Comparison of ENCODE assay signal across 12 mouse cellular contexts in genomic region chr8:78549971-78550751, GRCm38 (mm10). TPM values are rescaled to one million over a fixed set of nuclear protein-coding genes. Genes with fewer than 3 reads are reported as not detected.
DNase-seq lines count a peak whose midpoint lies in the region; ATAC-seq and TF ChIP-seq lines count a peak whose summit lies in the region.
"Had no signal": no experiment of that assay in that cellular context is flagged by ENCODE, and none has a peak within 500 bp of the region (broad histone marks: within the 10 kb centered on the region; RNA-seq: fewer than 3 reads in every experiment).

No protein-coding gene starts in this region.

- no peak for DNase-seq in heart, postnatal 0 days (ENCODE audit: low spot score)
- no peak for DNase-seq in midbrain, embryonic 11.5 days (ENCODE audit: low spot score, missing footprints)
- peak; percentile 35 for DNase-seq in retina, postnatal 7 days (ENCODE audit: low read depth, low spot score)
- DNase-seq in kidney, adult 8-10 months = no peak
- no peak for DNase-seq in lung, postnatal 14 days
- DNase-seq: adrenal gland, adult 2 months; lung, adult 2 months; thymus, postnatal 4 days had no signal

- no peak overlapping the region for H3K4me3 ChIP-seq in heart, postnatal 0 days (ENCODE audit: low read depth, low read length)
- no peak overlapping the region for H3K4me3 ChIP-seq in heart, embryonic 12.5 days
- H3K4me3 ChIP-seq in hindbrain, embryonic 12.5 days = no peak overlapping the region
- H3K4me3 ChIP-seq in midbrain, embryonic 11.5 days (ENCODE audit: low read depth, low read length) = no peak overlapping the region
- H3K4me3 ChIP-seq: limb, embryonic 15.5 days had no signal

- no peak overlapping the region for H3K4me2 ChIP-seq in heart, postnatal 0 days (ENCODE audit: low read depth, low read length)
- H3K4me2 ChIP-seq in heart, embryonic 12.5 days = no peak overlapping the region
- H3K4me2 ChIP-seq in hindbrain, embryonic 12.5 days (replicated peaks) = no peak overlapping the region
- no peak overlapping the region for H3K4me2 ChIP-seq in midbrain, embryonic 11.5 days
- H3K4me2 ChIP-seq: limb, embryonic 15.5 days had no signal

- TF ChIP-seq EP300 in heart, postnatal 0 days (IDR thresholded peaks at IDR 0.05; ENCODE audit: low read depth) = no peak

- H3K27me3 ChIP-seq in heart, postnatal 0 days (ENCODE audit: control insufficient read depth, insufficient read depth, low read length) = no peaks in the 10 kb centered on the region
- no peaks in the 10 kb centered on the region for H3K27me3 ChIP-seq in heart, embryonic 12.5 days (replicated peaks)
- no peaks in the 10 kb centered on the region for H3K27me3 ChIP-seq in hindbrain, embryonic 12.5 days
- no peaks in the 10 kb centered on the region for H3K27me3 ChIP-seq in midbrain, embryonic 11.5 days (ENCODE audit: control insufficient read depth, insufficient read depth, low read length)
- H3K27me3 ChIP-seq: limb, embryonic 15.5 days had no signal

- 44% methylated on average over 10 of the region's 10 CpGs for WGBS in heart, postnatal 0 days
- WGBS in heart, embryonic 12.5 days = 40% methylated on average over 10 of the region's 10 CpGs
- WGBS in hindbrain, embryonic 12.5 days = 32% methylated on average over 10 of the region's 10 CpGs
- WGBS in midbrain, embryonic 11.5 days = 60% methylated on average over 10 of the region's 10 CpGs

- H3K4me1 ChIP-seq in heart, postnatal 0 days (ENCODE audit: control insufficient read depth, insufficient read depth) = 0 out of 2 replicates have a peak, but pooled peaks cover 3% of the 10 kb centered on the region
- peaks cover 20% of the 10 kb centered on the region for H3K4me1 ChIP-seq in heart, embryonic 12.5 days (replicated peaks)
- peaks cover 8% of the 10 kb centered on the region for H3K4me1 ChIP-seq in hindbrain, embryonic 12.5 days
- peaks cover 7% of the 10 kb centered on the region; the same call in 1 of the 2 replicates for H3K4me1 ChIP-seq in midbrain, embryonic 11.5 days (ENCODE audit: control insufficient read depth, insufficient read depth, low read length)

- H3K27ac ChIP-seq in heart, postnatal 0 days (ENCODE audit: low read depth) = no peak overlapping the region
- no peak overlapping the region; the same call in 1 of the 2 replicates for H3K27ac ChIP-seq in heart, embryonic 12.5 days (ENCODE audit: poor library complexity, severe bottlenecking)
- H3K27ac ChIP-seq in hindbrain, embryonic 12.5 days = peak overlapping the region; percentile 57; the same call in 1 of the 2 replicates
- peak overlapping the region; percentile 2; the same call in 1 of the 2 replicates for H3K27ac ChIP-seq in midbrain, embryonic 11.5 days (ENCODE audit: low read depth, low read length)
- H3K27ac ChIP-seq: limb, embryonic 15.5 days had no signal

- H3K9ac ChIP-seq in heart, postnatal 0 days (replicated peaks; ENCODE audit: low read depth, low read length) = no peak overlapping the region
- H3K9ac ChIP-seq in heart, embryonic 12.5 days = no peak overlapping the region
- H3K9ac ChIP-seq in hindbrain, embryonic 12.5 days = no peak overlapping the region
- no peak overlapping the region for H3K9ac ChIP-seq in midbrain, embryonic 11.5 days (ENCODE audit: low read length)
- H3K9ac ChIP-seq: limb, embryonic 15.5 days had no signal

- no peaks in the 10 kb centered on the region; the same call in 1 of the 2 replicates for H3K36me3 ChIP-seq in heart, postnatal 0 days (replicated peaks; ENCODE audit: control insufficient read depth, insufficient read depth, low read length)
- H3K36me3 ChIP-seq in heart, embryonic 12.5 days = peaks cover 6% of the 10 kb centered on the region
- 0 out of 2 replicates have a peak, but pooled peaks cover 5% of the 10 kb centered on the region for H3K36me3 ChIP-seq in hindbrain, embryonic 12.5 days
- H3K36me3 ChIP-seq in midbrain, embryonic 11.5 days (ENCODE audit: control insufficient read depth, insufficient read depth, low read length) = no peaks in the 10 kb centered on the region
- H3K36me3 ChIP-seq: limb, embryonic 15.5 days had no signal

- no peaks in the 10 kb centered on the region for H3K9me3 ChIP-seq in heart, postnatal 0 days (replicated peaks; ENCODE audit: control insufficient read depth, low read length)
- H3K9me3 ChIP-seq in heart, embryonic 12.5 days (replicated peaks) = no peaks in the 10 kb centered on the region
- no peaks in the 10 kb centered on the region for H3K9me3 ChIP-seq in hindbrain, embryonic 12.5 days (replicated peaks)
- no peaks in the 10 kb centered on the region for H3K9me3 ChIP-seq in midbrain, embryonic 11.5 days (ENCODE audit: control insufficient read depth, low read length)
- H3K9me3 ChIP-seq: limb, embryonic 15.5 days had no signal

- ATAC-seq in heart, postnatal 0 days (ENCODE audit: insufficient read depth, low read depth) = peak; percentile 36; the same call in 1 of the 2 replicates
- no peak for ATAC-seq in heart, embryonic 12.5 days (ENCODE audit: insufficient number of reproducible peaks, low FRiP score)
- peak; percentile 82 for ATAC-seq in hindbrain, embryonic 12.5 days (ENCODE audit: low FRiP score)
- ATAC-seq in midbrain, embryonic 11.5 days (ENCODE audit: low FRiP score) = peak; percentile 76
- ATAC-seq: inflammation-experienced regulatory T-cells, adult 6 months had no signal

- no peak for TF ChIP-seq CTCF in heart, postnatal 0 days (IDR thresholded peaks at IDR 0.05; ENCODE audit: low read depth)

RNA-seq across cellular contexts. Expression of gene Slc10a7, which starts 41.0 kb away (rescaled TPM):
- 9.6 and 11.8 TPM in 2 replicates for total RNA-seq in heart, postnatal 0 days (2014; rRNA removed; ENCODE audit: low replicate concordance)
- polyA plus RNA-seq in heart, postnatal 0 days (2015; fragmentation: Nextera tagmentation; extraction: Ambion mirVana) = 5.3 and 6.3 TPM in 2 replicates
- 11.8 and 12.9 TPM in 2 replicates for polyA plus RNA-seq in heart, embryonic 12.5 days (2016; fragmentation: Nextera tagmentation; extraction: Ambion mirVana)
- 14.3 and 15.5 TPM in 2 replicates for polyA plus RNA-seq in hindbrain, embryonic 12.5 days (2016; fragmentation: Nextera tagmentation; extraction: Ambion mirVana)
- 7.3 and 8.3 TPM in 2 replicates for polyA plus RNA-seq in midbrain, embryonic 11.5 days (2014; fragmentation: Nextera tagmentation; extraction: Ambion mirVana)

RNA-seq across cellular contexts. Expression of gene Rbmxl1, which starts 41.5 kb away (rescaled TPM):
- 22.4 and 41.6 TPM in 2 replicates for total RNA-seq in heart, postnatal 0 days (2014; rRNA removed; ENCODE audit: low replicate concordance)
- polyA plus RNA-seq in heart, postnatal 0 days (2015; fragmentation: Nextera tagmentation; extraction: Ambion mirVana) = 56.4 and 57.7 TPM in 2 replicates
- polyA plus RNA-seq in heart, embryonic 12.5 days (2016; fragmentation: Nextera tagmentation; extraction: Ambion mirVana) = 164 and 175 TPM in 2 replicates
- polyA plus RNA-seq in hindbrain, embryonic 12.5 days (2016; fragmentation: Nextera tagmentation; extraction: Ambion mirVana) = 272 and 288 TPM in 2 replicates
- 412 and 434 TPM in 2 replicates for polyA plus RNA-seq in midbrain, embryonic 11.5 days (2014; fragmentation: Nextera tagmentation; extraction: Ambion mirVana)

Comparison
In these comparisons a context has a peak if more than half of its experiments do, and no peak if none do; other contexts are left out.
1. H3K27ac ChIP-seq: peak in hindbrain, embryonic 12.5 days (single experiment) and midbrain, embryonic 11.5 days (single experiment); none in heart, postnatal 0 days (single experiment) and heart, embryonic 12.5 days (single experiment).